ENCODE assay signal across 8 mouse cellular contexts in genomic region chr10:82623553-82623932, GRCm38 (mm10). TPM values are rescaled to one million over a fixed set of nuclear protein-coding genes. Genes with fewer than 3 reads are reported as not detected.
DNase-seq lines count a peak whose midpoint lies in the region; ATAC-seq and TF ChIP-seq lines count a peak whose summit lies in the region.
"Not testable (repeated sequence)": the region's sequence is repeated elsewhere in the genome, so short reads cannot be mapped to it uniquely, and the experiment has no call there.

No protein-coding gene starts in this region.

- not testable (repeated sequence) for TF ChIP-seq EP300 in MEL (IDR thresholded peaks at IDR 0.05; ENCODE audit: low read depth in 1 of 2, low read length in 2 of 2)

- not testable (repeated sequence) for TF ChIP-seq POLR2A in MEL (IDR thresholded peaks at IDR 0.05; ENCODE audit: control insufficient read depth in 1 of 2, insufficient read depth in 1 of 2, low read depth in 1 of 2, low read length in 2 of 2, poor library complexity in 1 of 2); lung, adult 2 months (IDR thresholded peaks at IDR 0.05; ENCODE audit: borderline replicate concordance, extremely low read depth, low read depth, low read length)

- H3K36me3 ChIP-seq in MEL (ENCODE audit: control insufficient read depth in 1 of 2, insufficient read depth in 2 of 2, low read length in 2 of 2); erythroblast, embryonic 14.5 days (ENCODE audit: control insufficient read depth); hindbrain, postnatal 0 days (ENCODE audit: insufficient read depth, low read length); limb, embryonic 11.5 days (ENCODE audit: control insufficient read depth, insufficient read depth, low read length); midbrain, embryonic 15.5 days (replicated peaks); stomach, embryonic 15.5 days: not testable (repeated sequence)
- peaks cover 11% of the 10 kb centered on the region; the same call in 1 of the 2 replicates for H3K36me3 ChIP-seq in heart, embryonic 12.5 days

- TF ChIP-seq CTCF in MEL (IDR thresholded peaks at IDR 0.05 in 2 of 3, conservative IDR thresholded peaks at IDR 0.05 in 1 of 3; ENCODE audit: control insufficient read depth in 1 of 3, insufficient read depth in 1 of 3, low read depth in 2 of 3, low read length in 3 of 3, poor library complexity in 1 of 3, severe bottlenecking in 1 of 3); hindbrain, postnatal 0 days (IDR thresholded peaks at IDR 0.05; ENCODE audit: low read depth); lung, adult 2 months (IDR thresholded peaks at IDR 0.05; ENCODE audit: insufficient read depth, low read length): not testable (repeated sequence)

- DNase-seq in MEL (ENCODE audit: low read depth, low spot score): peak; percentile 2
- DNase-seq in hindbrain, postnatal 0 days (ENCODE audit: low spot score); limb, embryonic 11.5 days (ENCODE audit: low spot score); lung, adult 2 months: not testable (repeated sequence)

- not testable (repeated sequence) for H3K4me1 ChIP-seq in MEL (ENCODE audit: control insufficient read depth in 1 of 2, insufficient read depth in 2 of 2, low read length in 2 of 2); heart, embryonic 12.5 days (replicated peaks); hindbrain, postnatal 0 days (ENCODE audit: insufficient read depth, low read length); limb, embryonic 11.5 days (ENCODE audit: control insufficient read depth, insufficient read depth, low read length); lung, adult 2 months (ENCODE audit: control insufficient read depth, insufficient read depth, low read length); midbrain, embryonic 15.5 days; stomach, embryonic 15.5 days
- peaks cover 14% of the 10 kb centered on the region for H3K4me1 ChIP-seq in erythroblast, embryonic 14.5 days (ENCODE audit: control insufficient read depth)

- WGBS in heart, embryonic 12.5 days: 1% methylated on average over 2 of the region's 2 CpGs
- WGBS in hindbrain, postnatal 0 days: 10% methylated on average over 2 of the region's 2 CpGs
- WGBS in limb, embryonic 11.5 days: 2% methylated on average over 2 of the region's 2 CpGs
- 6% methylated on average over 2 of the region's 2 CpGs for WGBS in lung, adult 2 months
- WGBS in midbrain, embryonic 15.5 days: 5% methylated on average over 2 of the region's 2 CpGs
- 0% methylated on average over 2 of the region's 2 CpGs for WGBS in stomach, embryonic 15.5 days

- H3K4me3 ChIP-seq in MEL (ENCODE audit: control insufficient read depth in 1 of 2, insufficient read depth in 1 of 2, low read depth in 2 of 2, low read length in 2 of 2): peak overlapping the region; percentile 71 to 97
- peak overlapping the region; percentile 65 for H3K4me3 ChIP-seq in erythroblast, embryonic 14.5 days (replicated peaks)
- peak overlapping the region; percentile 86 for H3K4me3 ChIP-seq in heart, embryonic 12.5 days
- peak overlapping the region; percentile 68 for H3K4me3 ChIP-seq in hindbrain, postnatal 0 days (ENCODE audit: low read length)
- H3K4me3 ChIP-seq in limb, embryonic 11.5 days (ENCODE audit: low read depth, low read length): peak overlapping the region; percentile 63
- peak overlapping the region; percentile 98 for H3K4me3 ChIP-seq in lung, adult 2 months (replicated peaks; ENCODE audit: extremely low read depth, low read depth, low read length)
- peak overlapping the region; percentile 60 for H3K4me3 ChIP-seq in midbrain, embryonic 15.5 days
- H3K4me3 ChIP-seq in stomach, embryonic 15.5 days (replicated peaks): peak overlapping the region; percentile 84

- not testable (repeated sequence) for H3K9me3 ChIP-seq in MEL (replicated peaks; ENCODE audit: insufficient read depth, low read length); erythroblast, embryonic 14.5 days (ENCODE audit: control insufficient read depth, low read length); heart, embryonic 12.5 days (replicated peaks); hindbrain, postnatal 0 days (ENCODE audit: low read length); limb, embryonic 11.5 days (ENCODE audit: control insufficient read depth, low read length); midbrain, embryonic 15.5 days; stomach, embryonic 15.5 days

- H3K27ac ChIP-seq in MEL (ENCODE audit: control insufficient read depth, low read depth, low read length); limb, embryonic 11.5 days (replicated peaks; ENCODE audit: low read depth, low read length): not testable (repeated sequence)
- H3K27ac ChIP-seq in heart, embryonic 12.5 days (ENCODE audit: poor library complexity, severe bottlenecking): peak overlapping the region; percentile 71
- peak overlapping the region; percentile 84 for H3K27ac ChIP-seq in hindbrain, postnatal 0 days
- H3K27ac ChIP-seq in midbrain, embryonic 15.5 days: peak overlapping the region; percentile 86
- H3K27ac ChIP-seq in stomach, embryonic 15.5 days: peak overlapping the region; percentile 86

- peak; percentile 9; the same call in 1 of the 2 replicates for ATAC-seq in heart, embryonic 12.5 days (ENCODE audit: insufficient number of reproducible peaks, low FRiP score)
- ATAC-seq in hindbrain, postnatal 0 days: peak; percentile 31
- peak; percentile 9; the same call in 1 of the 2 replicates for ATAC-seq in limb, embryonic 11.5 days (ENCODE audit: insufficient number of reproducible peaks, low FRiP score, low TSS enrichment, low read depth)
- peak; percentile 38 for ATAC-seq in midbrain, embryonic 15.5 days (replicated peaks)
- ATAC-seq in stomach, embryonic 15.5 days (ENCODE audit: insufficient read depth, low FRiP score, low read depth): not testable (repeated sequence)

- TF ChIP-seq RAD21 in MEL (IDR thresholded peaks at IDR 0.05; ENCODE audit: low read depth, low read length): not testable (repeated sequence)

- H3K79me2 ChIP-seq in MEL (ENCODE audit: control insufficient read depth, insufficient read depth, low read length, poor library complexity): not testable (repeated sequence)

- H3K9ac ChIP-seq in MEL (ENCODE audit: control insufficient read depth, low read depth, low read length, poor library complexity, severe bottlenecking): peak overlapping the region; percentile 44
- peak overlapping the region; percentile 81; the same call in 1 of the 2 replicates for H3K9ac ChIP-seq in heart, embryonic 12.5 days
- peak overlapping the region; percentile 70 for H3K9ac ChIP-seq in hindbrain, postnatal 0 days (replicated peaks; ENCODE audit: low read length)
- not testable (repeated sequence) for H3K9ac ChIP-seq in limb, embryonic 11.5 days (ENCODE audit: low read length)
- peak overlapping the region; percentile 64 for H3K9ac ChIP-seq in midbrain, embryonic 15.5 days
- peak overlapping the region; percentile 5; the same call in 1 of the 2 replicates for H3K9ac ChIP-seq in stomach, embryonic 15.5 days

- not testable (repeated sequence) for H3K27me3 ChIP-seq in MEL (ENCODE audit: control insufficient read depth in 1 of 2, insufficient read depth in 2 of 2, low read length in 2 of 2); erythroblast, embryonic 14.5 days (ENCODE audit: control insufficient read depth); heart, embryonic 12.5 days (replicated peaks); hindbrain, postnatal 0 days (ENCODE audit: insufficient read depth, low read length); limb, embryonic 11.5 days (ENCODE audit: control insufficient read depth, insufficient read depth, low read length); midbrain, embryonic 15.5 days (replicated peaks); stomach, embryonic 15.5 days (replicated peaks)

- peak overlapping the region; percentile 73 for H3K4me2 ChIP-seq in heart, embryonic 12.5 days
- peak overlapping the region; percentile 72 for H3K4me2 ChIP-seq in hindbrain, postnatal 0 days (ENCODE audit: low read depth, low read length)
- peak overlapping the region; percentile 59 for H3K4me2 ChIP-seq in limb, embryonic 11.5 days (ENCODE audit: low read depth, severe bottlenecking)
- H3K4me2 ChIP-seq in midbrain, embryonic 15.5 days: peak overlapping the region; percentile 66
- peak overlapping the region; percentile 53 for H3K4me2 ChIP-seq in stomach, embryonic 15.5 days

RNA-seq across cellular contexts. Expression of gene 1190007I07Rik, which starts 0.5 kb away (rescaled TPM):
- total RNA-seq in MEL (2012; rRNA removed): 29.0 and 33.1 TPM in 2 replicates
- polyA plus RNA-seq in MEL (2012; ENCODE audit: insufficient read depth in 1 of 2, insufficient read length in 2 of 2, low read depth in 1 of 2, low replicate concordance in 2 of 2, missing spikeins in 1 of 2): 100 to 1,000 TPM in 1 of 2 experiments, 10 to 100 TPM in 1; 49.7 to 823 TPM
- polyA plus RNA-seq in erythroblast, embryonic 14.5 days (2012): 0.70 and 0.98 TPM in 2 replicates
- polyA plus RNA-seq in heart, embryonic 12.5 days (2016; fragmentation: Nextera tagmentation; extraction: Ambion mirVana): 35.0 and 37.5 TPM in 2 replicates
- total RNA-seq in hindbrain, postnatal 0 days (2014; rRNA removed): 23.3 and 31.0 TPM in 2 replicates
- 35.2 and 38.0 TPM in 2 replicates for polyA plus RNA-seq in hindbrain, postnatal 0 days (2015; fragmentation: Nextera tagmentation; extraction: Ambion mirVana)
- polyA plus RNA-seq in limb, embryonic 11.5 days (2014; fragmentation: Nextera tagmentation; extraction: Ambion mirVana): 44.3 and 49.0 TPM in 2 replicates
- 22.3 and 37.2 TPM in 2 replicates for polyA plus RNA-seq in lung, adult 2 months (2012; rRNA removed)
- 28.4 and 36.4 TPM in 2 replicates for polyA plus RNA-seq in midbrain, embryonic 15.5 days (2015; fragmentation: Nextera tagmentation; extraction: Ambion mirVana)
- polyA plus RNA-seq in stomach, embryonic 15.5 days (2015; fragmentation: Nextera tagmentation; extraction: Ambion mirVana): 48.2 and 49.8 TPM in 2 replicates

RNA-seq across cellular contexts. Expression of gene Tdg, which starts 6.1 kb away (rescaled TPM):
- total RNA-seq in MEL (2012; rRNA removed): 27.6 and 30.0 TPM in 2 replicates
- 10 to 100 TPM in 1 of 2 experiments, not detected in 1; 79.1 TPM for polyA plus RNA-seq in MEL (2012; ENCODE audit: insufficient read depth in 1 of 2, insufficient read length in 2 of 2, low read depth in 1 of 2, low replicate concordance in 2 of 2, missing spikeins in 1 of 2)
- polyA plus RNA-seq in erythroblast, embryonic 14.5 days (2012): 0.22 and 0.24 TPM in 2 replicates
- polyA plus RNA-seq in heart, embryonic 12.5 days (2016; fragmentation: Nextera tagmentation; extraction: Ambion mirVana): 112 and 115 TPM in 2 replicates
- total RNA-seq in hindbrain, postnatal 0 days (2014; rRNA removed): 58.9 and 63.9 TPM in 2 replicates
- polyA plus RNA-seq in hindbrain, postnatal 0 days (2015; fragmentation: Nextera tagmentation; extraction: Ambion mirVana): 120 and 126 TPM in 2 replicates
- 250 and 262 TPM in 2 replicates for polyA plus RNA-seq in limb, embryonic 11.5 days (2014; fragmentation: Nextera tagmentation; extraction: Ambion mirVana)
- 13.6 and 20.5 TPM in 2 replicates for polyA plus RNA-seq in lung, adult 2 months (2012; rRNA removed)
- 169 and 170 TPM in 2 replicates for polyA plus RNA-seq in midbrain, embryonic 15.5 days (2015; fragmentation: Nextera tagmentation; extraction: Ambion mirVana)
- 109 and 115 TPM in 2 replicates for polyA plus RNA-seq in stomach, embryonic 15.5 days (2015; fragmentation: Nextera tagmentation; extraction: Ambion mirVana)

Comparison
In these comparisons a context has a peak if more than half of its experiments do, and no peak if none do; other contexts are left out.
1. RNA of gene 1190007I07Rik, which starts 0.5 kb away (polyA plus RNA-seq): 49.7 to 823 TPM in MEL, 48.2 to 49.8 TPM in stomach, embryonic 15.5 days, 44.3 to 49.0 TPM in limb, embryonic 11.5 days, 35.0 to 37.5 TPM in heart, embryonic 12.5 days, 28.4 to 36.4 TPM in midbrain, embryonic 15.5 days, 35.2 to 38.0 TPM in hindbrain, postnatal 0 days and 22.3 to 37.2 TPM in lung, adult 2 months; 0.70 to 0.98 TPM in erythroblast, embryonic 14.5 days; every median in the first group is over 10 times any median in the second.
2. Peak in every context shown above with its lines, with median percentiles within 50 percentile points of each other: H3K4me3 ChIP-seq and H3K4me2 ChIP-seq.